Mouse (Mus musculus) kidney, embryonic 15.5 days (tissue): ENCODE results near the gene Stambp. TPM values are rescaled to one million over a fixed set of nuclear protein-coding genes. Genes with fewer than 3 reads are reported as not detected.
"Not testable (repeated sequence)": the region's sequence is repeated elsewhere in the genome, so short reads cannot be mapped to it uniquely, and the experiment has no call there.

Source experiments
- ATAC-seq: fragments of 200-750 bp; cut with Nextera tagmentation; replicated peaks from 2 replicates; pipeline ENCODE4 v1.8.0; 2017; ENCODE audit warnings: moderate TSS enrichment; ENCODE audit not compliant: low FRiP score
- H3K27ac ChIP-seq: fragments of 300-500 bp; sonication (generic); 2 replicates; pipeline ENCODE4 v1.5.1; 2015; ENCODE audit warnings: mild to moderate bottlenecking, inconsistent platforms
- H3K27me3 ChIP-seq: fragments of 300-500 bp; sonication (generic); 2 replicates; pipeline ENCODE4 v1.6.1; 2015; ENCODE audit warnings: inconsistent platforms
- H3K36me3 ChIP-seq: fragments of 300-500 bp; sonication (generic); 2 replicates; pipeline ENCODE4 v1.6.1; 2015; ENCODE audit warnings: inconsistent platforms
- H3K4me1 ChIP-seq: fragments of 300-500 bp; sonication (generic); 2 replicates; pipeline ENCODE4 v1.6.1; 2015; ENCODE audit warnings: inconsistent platforms
- H3K4me2 ChIP-seq: fragments of 300-500 bp; sonication (generic); 2 replicates; pipeline ENCODE4 v1.6.1; 2015; ENCODE audit warnings: moderate library complexity, mild to moderate bottlenecking, inconsistent platforms
- H3K4me3 ChIP-seq: fragments of 300-500 bp; sonication (generic); replicated peaks from 2 replicates; pipeline ENCODE4 v1.5.1; 2015; ENCODE audit warnings: mild to moderate bottlenecking, inconsistent platforms
- H3K9ac ChIP-seq: fragments of 300-500 bp; sonication (generic); 2 replicates; pipeline ENCODE4 v1.6.1; 2015; ENCODE audit warnings: mild to moderate bottlenecking, inconsistent platforms
- H3K9me3 ChIP-seq: fragments of 300-500 bp; sonication (generic); replicated peaks from 2 replicates; pipeline ENCODE4 v1.6.1; 2016; ENCODE audit warnings: inconsistent platforms
- WGBS: fragments of 180-500 bp; shearing (Covaris S2); methylation state at CpG from one replicate; pipeline ENCODE4 v1.1.7; 2015; ENCODE audit warnings: mixed read lengths; 5-methylcytosine and 5-hydroxymethylcytosine counted together
- polyA plus RNA-seq: library from polyadenylated mRNA; unstranded; fragments of >200 nt; fragmentation: Nextera tagmentation; extraction: Ambion mirVana; gene quantifications from 2 replicates; pipeline ENCODE4 v1.2.1, GENCODE M21; 2015

Gene Stambp
- polyA plus RNA-seq, 1 experiment from 2014 or later, result 25.1 TPM

DNA sequence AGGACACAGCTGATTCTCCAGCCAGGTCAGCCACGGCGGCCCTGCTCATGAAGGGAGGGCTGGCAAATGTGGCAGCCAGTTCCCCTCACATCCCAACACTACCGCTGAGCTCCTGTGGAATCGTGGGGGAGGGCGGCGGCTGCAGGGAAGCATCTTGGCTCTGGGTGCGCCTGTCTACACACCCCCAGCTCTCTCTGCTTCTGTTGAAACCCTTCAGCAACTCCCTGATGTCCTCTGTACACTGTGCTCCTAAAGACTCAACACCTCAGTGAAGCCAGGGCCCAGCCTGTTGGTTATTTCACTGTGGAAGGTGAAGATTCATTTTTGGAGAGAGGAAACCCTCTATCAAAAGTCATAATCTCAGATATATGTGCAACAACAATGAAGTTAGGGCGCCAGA lies 19.5 kb upstream of the Stambp start:
- Histone ChIP-seq H3K4me2 (no peak overlapping the region), H3K4me1 (no peaks in the 10 kb centered on the region), H3K9me3 (no peaks in the 10 kb centered on the region), H3K4me3 (no peak overlapping the region), H3K9ac (no peak overlapping the region), H3K27me3 (no peaks in the 10 kb centered on the region), H3K36me3 (no peaks in the 10 kb centered on the region), H3K27ac (no peak overlapping the region)
- no peak for ATAC-seq
- WGBS, result 60% methylated on average over 8 of the region's 8 CpGs

- Histone ChIP-seq H3K27ac (no peak overlapping the region), H3K9ac (no peak overlapping the region), H3K36me3 (no peaks in the 10 kb centered on the region), H3K4me2 (no peak overlapping the region), H3K4me1 (no peaks in the 10 kb centered on the region), H3K9me3 (no peaks in the 10 kb centered on the region), H3K27me3 (no peaks in the 10 kb centered on the region), H3K4me3 (no peak overlapping the region)
- ATAC-seq, result no peak
- 92% methylated on average over 3 of the region's 3 CpGs for WGBS
These were observed 17.8 kb upstream of the Stambp start for GRCm38 (mm10) chr6:83590301-83590700.

DNA sequence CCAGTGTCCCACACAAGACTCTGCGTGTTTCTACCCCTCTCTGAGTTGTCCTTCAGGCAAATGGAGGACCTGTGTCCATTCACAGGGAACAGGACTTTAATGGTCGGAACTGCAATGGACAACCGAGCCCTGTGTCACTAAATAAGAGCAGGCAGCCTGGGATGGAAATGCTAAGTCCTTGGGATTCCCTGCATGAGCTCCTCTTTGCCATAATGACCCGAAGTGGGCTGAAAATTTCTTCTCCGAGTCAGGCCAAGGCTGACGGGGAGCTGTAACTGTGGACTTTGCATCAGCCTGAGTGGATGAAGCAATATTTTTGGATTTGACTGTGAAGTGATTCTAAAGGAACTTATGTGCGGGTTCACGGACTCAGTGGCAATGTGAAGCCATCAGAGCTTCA lies 14.7 kb upstream of the Stambp start:
- H3K9ac ChIP-seq, H3K4me3 ChIP-seq, H3K27me3 ChIP-seq, H3K4me1 ChIP-seq, ATAC-seq, H3K9me3 ChIP-seq, H3K27ac ChIP-seq, H3K36me3 ChIP-seq, H3K4me2 ChIP-seq: not testable (repeated sequence)
- 83% methylated on average over 8 of the region's 8 CpGs for WGBS

GRCm38 (mm10) chr6:83585328-83585727 lies 12.8 kb upstream of the Stambp start:
- not testable (repeated sequence) for H3K9me3 ChIP-seq, H3K9ac ChIP-seq, H3K27ac ChIP-seq, H3K4me1 ChIP-seq, H3K4me2 ChIP-seq, ATAC-seq, H3K4me3 ChIP-seq, H3K36me3 ChIP-seq
- H3K27me3 ChIP-seq, result peaks cover 14% of the 10 kb centered on the region; the same call in 1 of the 2 replicates
- 79% methylated on average over 9 of the region's 9 CpGs for WGBS

DNA sequence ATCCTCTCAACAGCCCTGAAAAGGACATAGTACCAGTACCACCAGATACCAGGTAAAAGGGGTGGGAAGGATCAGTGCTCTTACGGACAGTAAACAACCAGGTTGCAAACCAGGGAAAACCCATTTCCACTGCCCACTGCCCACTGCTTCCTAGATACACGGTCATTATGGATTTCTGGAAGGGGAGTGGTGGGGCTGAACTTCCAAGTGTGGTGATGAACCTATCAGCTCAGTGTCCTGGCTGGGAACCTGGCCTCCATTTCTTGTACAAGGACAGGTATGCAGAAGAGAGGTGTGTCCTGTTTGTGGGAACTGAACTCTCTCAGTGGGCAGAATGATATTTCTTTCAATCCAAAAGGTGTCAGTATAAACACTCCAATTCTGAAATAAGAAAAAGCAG lies 11.1 kb upstream of the Stambp start:
- no peak overlapping the region for H3K4me3 ChIP-seq
- H3K27me3 ChIP-seq, result peaks cover 25% of the 10 kb centered on the region
- H3K27ac ChIP-seq, result no peak overlapping the region
- no peaks in the 10 kb centered on the region for H3K4me1 ChIP-seq
- no peak for ATAC-seq
- no peaks in the 10 kb centered on the region for H3K9me3 ChIP-seq
- no peak overlapping the region for H3K9ac ChIP-seq
- H3K4me2 ChIP-seq, result no peak overlapping the region
- WGBS, result 63% methylated on average over 2 of the region's 2 CpGs
- H3K36me3 ChIP-seq, result no peaks in the 10 kb centered on the region

DNA sequence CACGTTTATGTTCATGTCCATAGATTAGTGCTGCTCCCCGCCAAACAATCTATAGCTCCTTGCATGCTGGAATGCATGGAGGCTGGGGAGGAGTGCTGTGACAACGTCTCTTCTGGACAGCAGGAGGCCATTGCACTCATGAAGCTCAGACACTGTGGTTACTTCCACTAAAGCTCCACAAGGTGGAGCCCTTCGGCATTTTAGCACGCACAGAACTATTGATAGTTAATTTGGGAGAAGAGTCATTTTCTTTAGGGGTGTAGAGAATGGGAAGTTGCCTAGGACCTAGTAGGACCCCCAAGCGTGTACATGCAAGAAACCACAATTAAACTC lies 10.4 kb upstream of the Stambp start:
- WGBS, result 1% methylated on average over 6 of the region's 6 CpGs
- Histone ChIP-seq H3K4me3 (no peak overlapping the region), H3K9me3 (no peaks in the 10 kb centered on the region), H3K4me1 (no peaks in the 10 kb centered on the region), H3K27me3 (peaks cover 31% of the 10 kb centered on the region), H3K4me2 (peak overlapping the region; percentile 31; the same call in 1 of the 2 replicates), H3K36me3 (no peaks in the 10 kb centered on the region), H3K9ac (no peak overlapping the region), H3K27ac (no peak overlapping the region)
- 0 out of 2 replicates have a peak, but pooled peaks have one; percentile 46 for ATAC-seq

DNA sequence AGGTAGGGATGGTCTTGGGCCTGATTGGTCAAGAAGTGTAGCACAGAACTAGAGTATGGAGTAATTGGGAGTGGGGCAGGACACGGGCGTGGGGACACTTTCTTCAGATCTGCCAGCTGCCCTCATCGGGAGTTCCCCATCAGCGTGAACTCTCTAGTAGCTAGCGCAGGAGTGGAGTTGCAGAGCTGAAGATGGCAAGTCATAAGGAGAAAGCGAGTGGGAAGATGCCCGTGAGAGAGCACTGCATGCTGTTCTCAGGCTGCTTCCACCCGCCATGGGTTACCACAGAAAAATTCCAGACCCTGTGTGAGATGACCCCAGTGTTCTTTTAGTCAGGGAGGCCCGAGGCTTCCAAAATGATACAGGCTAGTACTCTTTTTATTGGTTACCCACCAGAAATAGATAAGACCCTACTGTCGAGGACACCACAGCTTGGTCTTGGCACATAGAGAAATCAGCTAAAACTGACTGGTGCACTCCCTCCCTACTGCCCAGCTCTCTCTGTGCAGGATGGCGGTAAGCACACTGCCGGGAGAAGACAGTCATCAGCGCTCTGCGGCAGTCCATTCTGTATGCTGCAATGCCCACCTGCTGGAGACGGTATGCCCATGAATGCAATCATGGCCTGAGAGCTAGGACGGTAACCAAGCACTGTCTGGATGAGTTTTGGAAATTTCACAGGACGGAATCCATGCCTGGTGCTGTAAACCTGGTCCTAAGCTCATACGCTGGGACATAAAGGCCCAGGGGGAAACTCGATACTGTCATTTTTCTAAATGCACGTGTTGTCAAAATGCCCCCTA lies 9.8 kb upstream of the Stambp start:
- Histone ChIP-seq H3K27me3 (peaks cover 31% of the 10 kb centered on the region), H3K9ac (no peak overlapping the region), H3K9me3 (no peaks in the 10 kb centered on the region), H3K27ac (no peak overlapping the region), H3K4me1 (no peaks in the 10 kb centered on the region), H3K4me2 (peak overlapping the region; percentile 31; the same call in 1 of the 2 replicates), H3K4me3 (no peak overlapping the region), H3K36me3 (no peaks in the 10 kb centered on the region)
- 43% methylated on average over 20 of the region's 20 CpGs for WGBS
- no peak for ATAC-seq

- H3K9ac ChIP-seq, result no peak overlapping the region
- no peaks in the 10 kb centered on the region for H3K36me3 ChIP-seq
- peaks cover 4% of the 10 kb centered on the region for H3K4me1 ChIP-seq
- peaks cover 39% of the 10 kb centered on the region for H3K27me3 ChIP-seq
- H3K27ac ChIP-seq, result no peak overlapping the region
- H3K4me2 ChIP-seq, result no peak overlapping the region
- ATAC-seq, result no peak
- no peaks in the 10 kb centered on the region for H3K9me3 ChIP-seq
- no peak overlapping the region for H3K4me3 ChIP-seq
These were observed 5.0 kb upstream of the Stambp start for GRCm38 (mm10) chr6:83577534-83577933.

DNA sequence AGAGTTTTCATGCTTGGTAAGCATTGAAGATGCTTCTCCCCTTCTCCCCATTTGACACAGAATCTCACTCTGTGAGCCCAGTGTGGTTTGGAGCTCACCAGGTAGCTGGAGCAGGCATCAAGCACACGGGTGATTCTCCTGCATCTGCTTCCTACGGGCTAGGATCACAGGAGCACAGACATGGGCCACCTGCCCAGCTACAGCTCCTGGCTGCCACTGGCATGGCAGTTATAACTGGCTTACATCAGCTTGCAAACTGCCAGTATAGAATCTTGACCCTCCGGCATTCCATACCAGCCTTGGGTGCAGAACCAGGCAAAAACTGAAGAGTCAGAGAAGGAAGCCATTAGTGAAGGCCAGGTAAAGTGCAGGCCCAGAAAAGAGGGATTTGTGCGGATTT lies 3.1 kb upstream of the Stambp start:
- ATAC-seq, result no peak
- Histone ChIP-seq H3K36me3 (no peaks in the 10 kb centered on the region), H3K9me3 (no peaks in the 10 kb centered on the region), H3K4me1 (peaks cover 15% of the 10 kb centered on the region), H3K27me3 (peaks cover 26% of the 10 kb centered on the region), H3K4me2 (no peak overlapping the region), H3K9ac (no peak overlapping the region), H3K4me3 (no peak overlapping the region), H3K27ac (no peak overlapping the region)
- WGBS, result 79% methylated on average over 4 of the region's 4 CpGs

- peak; percentile 93 for ATAC-seq
- Histone ChIP-seq H3K4me1 (peaks cover 23% of the 10 kb centered on the region), H3K4me2 (peak overlapping the region; percentile 89), H3K27ac (peak overlapping the region; percentile 72), H3K9me3 (no peaks in the 10 kb centered on the region), H3K9ac (peak overlapping the region; percentile 67), H3K27me3 (peaks cover 9% of the 10 kb centered on the region), H3K36me3 (peaks cover 9% of the 10 kb centered on the region; the same call in 1 of the 2 replicates), H3K4me3 (peak overlapping the region; percentile 73)
- 5% methylated on average over 37 of the region's 37 CpGs for WGBS
These were observed 475 bp downstream of the Stambp start for GRCm38 (mm10) chr6:83571840-83572667.

DNA sequence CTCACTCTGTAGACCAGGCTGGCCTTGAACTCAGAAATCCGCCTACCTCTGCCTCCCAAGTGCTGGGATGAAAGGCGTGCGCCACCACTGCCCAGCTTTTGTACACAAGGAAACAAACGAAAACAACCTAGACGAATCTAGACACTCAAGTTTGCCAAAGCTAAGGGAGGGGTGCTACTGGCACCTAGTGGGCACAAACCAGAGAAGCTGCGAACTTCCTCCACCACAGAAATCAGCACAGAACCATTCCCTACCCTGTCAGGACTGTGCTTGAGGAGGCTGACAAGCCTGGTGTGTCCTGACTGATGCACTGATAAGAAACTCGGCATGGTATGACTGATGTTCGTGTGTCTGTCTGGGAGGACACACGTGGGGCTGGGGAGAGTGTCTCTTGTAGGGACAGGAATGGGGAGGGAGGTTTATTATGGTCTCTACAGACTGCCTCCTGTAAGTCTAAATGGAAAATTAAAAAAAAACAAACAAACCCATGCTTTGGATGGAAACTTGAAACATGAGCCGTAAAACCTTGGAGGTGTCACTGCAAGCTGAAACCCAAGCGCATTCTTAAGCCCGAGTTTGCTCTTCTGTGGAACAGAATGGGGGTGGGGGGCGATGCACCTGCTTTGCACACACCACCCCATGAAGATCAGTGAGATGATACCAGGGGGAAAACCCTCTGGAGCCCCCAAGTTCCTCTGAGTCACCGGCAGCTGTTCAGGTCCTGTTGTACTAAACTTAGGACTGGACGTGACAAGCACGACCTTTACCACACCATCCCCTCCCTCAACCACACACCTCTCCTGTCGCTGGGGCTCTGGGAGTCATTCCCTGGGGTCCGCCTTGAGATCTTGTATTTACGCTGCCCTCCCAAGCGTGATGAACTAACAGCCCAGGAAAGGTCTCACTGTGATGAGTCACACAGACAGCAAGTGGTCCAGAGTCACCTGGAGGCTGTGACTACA lies 3.3 kb downstream of the Stambp start:
- no peak overlapping the region for H3K4me3 ChIP-seq
- H3K27ac ChIP-seq, result peak overlapping the region; percentile 20; the same call in 1 of the 2 replicates
- no peaks in the 10 kb centered on the region for H3K9me3 ChIP-seq
- peaks cover 23% of the 10 kb centered on the region for H3K4me1 ChIP-seq
- no peak overlapping the region for H3K4me2 ChIP-seq
- WGBS, result 54% methylated on average over 20 of the region's 20 CpGs
- ATAC-seq, result no peak; the same call in 1 of the 2 replicates
- peaks cover 21% of the 10 kb centered on the region for H3K36me3 ChIP-seq
- H3K9ac ChIP-seq, result no peak overlapping the region
- peaks cover 5% of the 10 kb centered on the region; the same call in 1 of the 2 replicates for H3K27me3 ChIP-seq
